Mouse (Mus musculus) embryonic facial prominence, embryonic 13.5 days (tissue): ENCODE results near the gene Bves. TPM values are rescaled to one million over a fixed set of nuclear protein-coding genes. Genes with fewer than 3 reads are reported as not detected.

Source experiments
- ATAC-seq: fragments of 200-750 bp; cut with Nextera tagmentation; 2 replicates; pipeline ENCODE4 v1.8.0; 2017; ENCODE audit warnings: low read depth; ENCODE audit not compliant: insufficient number of reproducible peaks, insufficient read depth, low FRiP score, low TSS enrichment
- H3K27ac ChIP-seq: fragments of 300-500 bp; sonication (generic); 2 replicates; pipeline ENCODE4 v1.5.1; 2015; ENCODE audit warnings: moderate library complexity, mild to moderate bottlenecking, inconsistent platforms
- H3K27me3 ChIP-seq: fragments of 300-500 bp; sonication (generic); 2 replicates; pipeline ENCODE4 v1.6.1; 2015; ENCODE audit warnings: mild to moderate bottlenecking, inconsistent platforms
- H3K36me3 ChIP-seq: fragments of 300-500 bp; sonication (generic); 2 replicates; pipeline ENCODE4 v1.6.1; 2015; ENCODE audit warnings: mild to moderate bottlenecking, inconsistent platforms
- H3K4me1 ChIP-seq: fragments of 300-500 bp; sonication (generic); 2 replicates; pipeline ENCODE4 v1.6.1; 2015; ENCODE audit warnings: inconsistent platforms
- H3K4me2 ChIP-seq: fragments of 300-500 bp; sonication (generic); 2 replicates; pipeline ENCODE4 v1.6.1; 2015; ENCODE audit warnings: moderate library complexity, mild to moderate bottlenecking, inconsistent platforms
- H3K4me3 ChIP-seq: fragments of 300-500 bp; sonication (generic); 2 replicates; pipeline ENCODE4 v1.5.1; 2015; ENCODE audit warnings: mild to moderate bottlenecking, inconsistent platforms
- H3K9ac ChIP-seq: fragments of 300-500 bp; sonication (generic); 2 replicates; pipeline ENCODE4 v1.6.1; 2015; ENCODE audit warnings: mild to moderate bottlenecking, inconsistent platforms
- H3K9me3 ChIP-seq: fragments of 300-500 bp; sonication (generic); 2 replicates; pipeline ENCODE4 v1.6.1; 2016; ENCODE audit warnings: inconsistent platforms
- WGBS: fragments of 180-500 bp; shearing (Covaris S2); methylation state at CpG from one replicate; pipeline ENCODE4 v1.1.7; 2015; ENCODE audit warnings: mixed read lengths; 5-methylcytosine and 5-hydroxymethylcytosine counted together
- polyA plus RNA-seq: library from polyadenylated mRNA; unstranded; fragments of >200 nt; fragmentation: Nextera tagmentation; extraction: Ambion mirVana; gene quantifications from 2 replicates; pipeline ENCODE4 v1.2.1, GENCODE M21; 2015

The Bves gene
- polyA plus RNA-seq, 1 experiment from 2014 or later: 2.5 TPM

DNA sequence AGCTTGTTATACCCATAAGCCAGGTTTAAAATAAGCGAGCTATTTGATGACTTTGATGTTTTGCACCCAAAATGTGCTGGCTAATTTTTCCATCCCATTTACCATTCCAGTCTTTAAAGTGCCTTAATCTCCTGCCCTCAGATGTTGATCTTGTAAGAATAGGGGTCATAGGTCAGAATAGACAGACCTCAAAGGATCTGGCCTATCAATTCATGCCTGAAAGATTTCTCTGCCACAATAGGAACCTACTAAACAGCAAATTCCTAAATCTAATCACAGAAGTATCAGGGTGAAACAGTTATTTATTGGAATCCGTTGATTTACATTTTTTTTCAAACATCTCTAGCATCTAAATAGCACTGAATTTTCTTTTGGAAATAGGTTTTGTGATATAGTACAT, 76.2 kb downstream of the Bves start:
- Histone ChIP-seq H3K27me3 (no peaks in the 10 kb centered on the region), H3K9me3 (no peaks in the 10 kb centered on the region), H3K36me3 (no peaks in the 10 kb centered on the region), H3K27ac (no peak overlapping the region), H3K4me1 (no peaks in the 10 kb centered on the region), H3K9ac (no peak overlapping the region), H3K4me3 (no peak overlapping the region), H3K4me2 (no peak overlapping the region)
- 28% methylated on average over 2 of the region's 2 CpGs for WGBS
- no peak for ATAC-seq

DNA sequence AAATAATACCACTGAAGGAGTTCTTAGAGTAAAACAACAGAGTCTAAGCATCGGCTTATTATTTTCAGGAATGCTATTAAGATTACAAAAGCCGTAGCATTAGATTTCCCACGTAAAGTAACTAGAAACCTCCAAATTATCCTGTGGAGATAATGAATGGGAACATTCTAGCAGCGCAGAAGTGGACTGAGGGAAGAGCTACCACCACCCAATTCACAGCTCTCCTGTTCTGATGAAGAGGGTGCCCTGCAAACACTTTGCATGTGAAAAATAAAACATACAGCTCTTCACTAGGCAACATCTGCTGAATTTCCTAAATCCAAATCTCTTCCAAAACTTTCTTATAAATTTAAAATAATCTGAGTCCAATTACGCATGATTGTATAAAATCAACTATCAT, 76.6 kb downstream of the Bves start:
- Histone ChIP-seq H3K27me3 (no peaks in the 10 kb centered on the region), H3K9me3 (no peaks in the 10 kb centered on the region), H3K36me3 (no peaks in the 10 kb centered on the region), H3K4me1 (no peaks in the 10 kb centered on the region), H3K27ac (no peak overlapping the region), H3K9ac (no peak overlapping the region), H3K4me3 (no peak overlapping the region), H3K4me2 (no peak overlapping the region)
- WGBS: 47% methylated on average over 5 of the region's 5 CpGs
- no peak for ATAC-seq

Other genes with a start within 250 kb of the Bves start
- gene Popdc3, start 157.7 kb upstream of the Bves start, polyA plus RNA-seq: 0.97 and 1.3 TPM in 2 replicates
- gene Lin28b, start 150.6 kb downstream of the Bves start, polyA plus RNA-seq: 2.4 and 2.7 TPM in 2 replicates
- 17.8 and 20.1 TPM in 2 replicates for gene Hace1, start 242.1 kb downstream of the Bves start, polyA plus RNA-seq